Mouse (Mus musculus) embryo, embryonic 10.5 days (tissue): ENCODE results near the gene Cacng4.

Experiments
- DNase-seq: peaks from one replicate; pipeline ENCODE4 v3.0.0-alpha.2; 2015; ENCODE audit warnings: low spot score

Cacng4 gene

GRCm38 (mm10) chr11:107716332-107716938 is 77.9 kb downstream of the Cacng4 start, which contains the start of gene Cacng1:
Gene Cacng1 (minus strand): TSS chr11:107716522.
- DNase-seq: no peak

GRCm38 (mm10) chr11:107714368-107714767 is 80.0 kb downstream of the Cacng4 start:
- DNase-seq: no peak

GRCm38 (mm10) chr11:107710379-107710778 is 84.0 kb downstream of the Cacng4 start:
- DNase-seq: no peak

- DNase-seq: peak; percentile 64
Measured at GRCm38 (mm10) chr11:107707897-107708610, 86.3 kb downstream of the Cacng4 start.

- DNase-seq: no peak
Measured at GRCm38 (mm10) chr11:107705476-107706074, 88.8 kb downstream of the Cacng4 start.

GRCm38 (mm10) chr11:107705060-107705459 is 89.3 kb downstream of the Cacng4 start:
- DNase-seq: no peak

- DNase-seq: peak; percentile 9
Measured at GRCm38 (mm10) chr11:107703272-107704134, 90.9 kb downstream of the Cacng4 start.

GRCm38 (mm10) chr11:107699967-107700366 is 94.4 kb downstream of the Cacng4 start:
- DNase-seq: no peak

GRCm38 (mm10) chr11:107693338-107693737 is 101.0 kb downstream of the Cacng4 start:
- DNase-seq: no peak

- no peak for DNase-seq
Measured at GRCm38 (mm10) chr11:107691569-107691968, 102.8 kb downstream of the Cacng4 start.

- no peak for DNase-seq
Measured at GRCm38 (mm10) chr11:107688480-107688879, 105.9 kb downstream of the Cacng4 start.

GRCm38 (mm10) chr11:107686290-107686689 is 108.1 kb downstream of the Cacng4 start:
- no peak for DNase-seq

- DNase-seq: peak; percentile 31
Measured at GRCm38 (mm10) chr11:107683544-107684465, 110.6 kb downstream of the Cacng4 start.

GRCm38 (mm10) chr11:107682694-107683355 is 111.5 kb downstream of the Cacng4 start:
- DNase-seq: no peak
